ENCODE assay signal across 9 mouse cellular contexts in genomic region chr2:29747188-29747782, GRCm38 (mm10). TPM values are rescaled to one million over a fixed set of nuclear protein-coding genes. Genes with fewer than 3 reads are reported as not detected.
DNase-seq lines count a peak whose midpoint lies in the region; ATAC-seq lines count a peak whose summit lies in the region.
"Had no signal": no experiment of that assay in that cellular context is flagged by ENCODE, and none has a peak within 500 bp of the region (broad histone marks: within the 10 kb centered on the region; RNA-seq: fewer than 3 reads in every experiment).

No protein-coding gene starts in this region.

- no peak for ATAC-seq in embryonic facial prominence, embryonic 14.5 days (ENCODE audit: low read depth)
- ATAC-seq in hindbrain, embryonic 13.5 days (ENCODE audit: low FRiP score), result no peak
- ATAC-seq in midbrain, embryonic 16.5 days, result peak; percentile 39
- ATAC-seq in megakaryocyte progenitor cell, adult 5-6 weeks (replicated peaks; ENCODE audit: poor library complexity), result no peak
- no peak for ATAC-seq in erythroid progenitor cell, adult 5-6 weeks (replicated peaks; ENCODE audit: low FRiP score, poor library complexity, severe bottlenecking)

- H3K36me3 ChIP-seq in embryonic facial prominence, embryonic 14.5 days (ENCODE audit: control insufficient read depth, insufficient read depth, low read length), result no peaks in the 10 kb centered on the region
- no peaks in the 10 kb centered on the region for H3K36me3 ChIP-seq in hindbrain, embryonic 13.5 days
- H3K36me3 ChIP-seq in midbrain, embryonic 16.5 days (ENCODE audit: control insufficient read depth, insufficient read depth, low read length), result no peaks in the 10 kb centered on the region

- peak; percentile 25 to 44 for DNase-seq in kidney, postnatal 4 days
- no peak for DNase-seq in kidney, adult 11 months
- DNase-seq in embryonic facial prominence, embryonic 14.5 days (ENCODE audit: low spot score), result no peak
- no peak for DNase-seq in adrenal gland, postnatal 4 days (ENCODE audit: low spot score in 2 of 2)

- H3K4me1 ChIP-seq in embryonic facial prominence, embryonic 14.5 days (ENCODE audit: control insufficient read depth, insufficient read depth, low read length), result peaks cover 8% of the 10 kb centered on the region
- peaks cover 25% of the 10 kb centered on the region for H3K4me1 ChIP-seq in hindbrain, embryonic 13.5 days (replicated peaks)
- 0 out of 2 replicates have a peak, but pooled peaks cover 8% of the 10 kb centered on the region for H3K4me1 ChIP-seq in midbrain, embryonic 16.5 days (ENCODE audit: control insufficient read depth, insufficient read depth, low read length)

- peaks cover 58% of the 10 kb centered on the region for H3K27me3 ChIP-seq in embryonic facial prominence, embryonic 14.5 days (replicated peaks; ENCODE audit: control insufficient read depth, insufficient read depth, low read length)
- H3K27me3 ChIP-seq in hindbrain, embryonic 13.5 days, result peaks cover 67% of the 10 kb centered on the region
- peaks cover 29% of the 10 kb centered on the region for H3K27me3 ChIP-seq in midbrain, embryonic 16.5 days (ENCODE audit: control insufficient read depth, insufficient read depth, low read depth, low read length)

- H3K9me3 ChIP-seq in embryonic facial prominence, embryonic 14.5 days (ENCODE audit: control insufficient read depth, low read length), result 0 out of 2 replicates have a peak, but pooled peaks cover 3% of the 10 kb centered on the region
- no peaks in the 10 kb centered on the region for H3K9me3 ChIP-seq in hindbrain, embryonic 13.5 days
- H3K9me3 ChIP-seq in midbrain, embryonic 16.5 days (replicated peaks; ENCODE audit: control insufficient read depth, low read length, poor library complexity, severe bottlenecking), result no peaks in the 10 kb centered on the region

- H3K27ac ChIP-seq in embryonic facial prominence, embryonic 14.5 days (replicated peaks; ENCODE audit: low read depth, low read length), result no peak overlapping the region
- H3K27ac ChIP-seq in hindbrain, embryonic 13.5 days, result no peak overlapping the region
- H3K27ac ChIP-seq in midbrain, embryonic 16.5 days (ENCODE audit: low read length), result no peak overlapping the region

- WGBS in embryonic facial prominence, embryonic 14.5 days, result 4% methylated on average over 28 of the region's 50 CpGs
- 2% methylated on average over 50 of the region's 50 CpGs for WGBS in hindbrain, embryonic 13.5 days
- WGBS in midbrain, embryonic 16.5 days, result 2% methylated on average over 49 of the region's 50 CpGs

- peak overlapping the region; percentile 57 for H3K9ac ChIP-seq in embryonic facial prominence, embryonic 14.5 days (ENCODE audit: low read depth, low read length)
- peak overlapping the region; percentile 76 for H3K9ac ChIP-seq in hindbrain, embryonic 13.5 days
- H3K9ac ChIP-seq in midbrain, embryonic 16.5 days (ENCODE audit: low read depth, low read length), result peak overlapping the region; percentile 63

- H3K4me2 ChIP-seq in embryonic facial prominence, embryonic 14.5 days (ENCODE audit: low read depth, low read length), result peak overlapping the region; percentile 66
- peak overlapping the region; percentile 76 for H3K4me2 ChIP-seq in hindbrain, embryonic 13.5 days
- peak overlapping the region; percentile 89 for H3K4me2 ChIP-seq in midbrain, embryonic 16.5 days (ENCODE audit: low read length)

- peak overlapping the region; percentile 38 for H3K4me3 ChIP-seq in embryonic facial prominence, embryonic 14.5 days (ENCODE audit: low read depth, low read length)
- H3K4me3 ChIP-seq in hindbrain, embryonic 13.5 days, result peak overlapping the region; percentile 41
- peak overlapping the region; percentile 42 for H3K4me3 ChIP-seq in midbrain, embryonic 16.5 days (ENCODE audit: low read depth, low read length)

RNA-seq across cellular contexts. Expression of gene Gm13420, which starts 4.2 kb away (rescaled TPM):
- not detected in 2 replicates for polyA plus RNA-seq in embryonic facial prominence, embryonic 14.5 days (2014; fragmentation: Nextera tagmentation; extraction: Ambion mirVana)
- polyA plus RNA-seq in hindbrain, embryonic 13.5 days (2015; fragmentation: Nextera tagmentation; extraction: Ambion mirVana), result not detected in 2 replicates
- 0.23 and 0.32 TPM in 2 replicates for polyA plus RNA-seq in midbrain, embryonic 16.5 days (2015; fragmentation: Nextera tagmentation; extraction: Ambion mirVana)
- total RNA-seq in adrenal gland, postnatal 4 days (2021), result 1 to 10 TPM in 1 of 2 experiments, not detected in 1; 1.8 TPM
- not detected in 2 replicates for total RNA-seq in megakaryocyte progenitor cell, adult 5-6 weeks (2015)
- not detected in 2 replicates for total RNA-seq in megakaryocyte progenitor cell, adult 5-6 weeks (2017)
- total RNA-seq in erythroid progenitor cell, adult 5-6 weeks (2015; ENCODE audit: low replicate concordance), result not detected in 2 replicates
- not detected in 2 replicates for total RNA-seq in erythroid progenitor cell, adult 5-6 weeks (2017; ENCODE audit: low replicate concordance)

RNA-seq across cellular contexts. Expression of gene Gm13547, which starts 11.8 kb away (rescaled TPM):
- polyA plus RNA-seq in embryonic facial prominence, embryonic 14.5 days (2014; fragmentation: Nextera tagmentation; extraction: Ambion mirVana), result 1.0 TPM in 1 of 2 replicates, not detected in the other
- not detected in 2 replicates for polyA plus RNA-seq in hindbrain, embryonic 13.5 days (2015; fragmentation: Nextera tagmentation; extraction: Ambion mirVana)
- not detected in 2 replicates for polyA plus RNA-seq in midbrain, embryonic 16.5 days (2015; fragmentation: Nextera tagmentation; extraction: Ambion mirVana)
- not detected for total RNA-seq in adrenal gland, postnatal 4 days (2021)
- total RNA-seq in megakaryocyte progenitor cell, adult 5-6 weeks (2015), result not detected in 2 replicates
- not detected in 2 replicates for total RNA-seq in megakaryocyte progenitor cell, adult 5-6 weeks (2017)
- not detected in 2 replicates for total RNA-seq in erythroid progenitor cell, adult 5-6 weeks (2015; ENCODE audit: low replicate concordance)
- not detected in 2 replicates for total RNA-seq in erythroid progenitor cell, adult 5-6 weeks (2017; ENCODE audit: low replicate concordance)
- polyA plus RNA-seq: gonadal fat pad, adult 2 months had no signal

RNA-seq across cellular contexts. Expression of gene Coq4, which starts 40.0 kb away (rescaled TPM):
- 26.3 and 29.4 TPM in 2 replicates for polyA plus RNA-seq in embryonic facial prominence, embryonic 14.5 days (2014; fragmentation: Nextera tagmentation; extraction: Ambion mirVana)
- 33.4 and 34.5 TPM in 2 replicates for polyA plus RNA-seq in hindbrain, embryonic 13.5 days (2015; fragmentation: Nextera tagmentation; extraction: Ambion mirVana)
- 38.3 and 40.5 TPM in 2 replicates for polyA plus RNA-seq in midbrain, embryonic 16.5 days (2015; fragmentation: Nextera tagmentation; extraction: Ambion mirVana)
- total RNA-seq in adrenal gland, postnatal 4 days (2021), result 10 to 100 TPM; 20.3 to 22.5 TPM
- 17.4 and 18.2 TPM in 2 replicates for total RNA-seq in megakaryocyte progenitor cell, adult 5-6 weeks (2015)
- 10.5 and 12.5 TPM in 2 replicates for total RNA-seq in megakaryocyte progenitor cell, adult 5-6 weeks (2017)
- 2.2 TPM in 1 of 2 replicates, not detected in the other for total RNA-seq in erythroid progenitor cell, adult 5-6 weeks (2015; ENCODE audit: low replicate concordance)
- total RNA-seq in erythroid progenitor cell, adult 5-6 weeks (2017; ENCODE audit: low replicate concordance), result 2.6 and 6.1 TPM in 2 replicates

RNA-seq across cellular contexts. Expression of gene Trub2, which starts 41.0 kb away (rescaled TPM):
- 20.4 and 24.4 TPM in 2 replicates for polyA plus RNA-seq in embryonic facial prominence, embryonic 14.5 days (2014; fragmentation: Nextera tagmentation; extraction: Ambion mirVana)
- 40.0 and 43.0 TPM in 2 replicates for polyA plus RNA-seq in hindbrain, embryonic 13.5 days (2015; fragmentation: Nextera tagmentation; extraction: Ambion mirVana)
- 30.8 and 32.8 TPM in 2 replicates for polyA plus RNA-seq in midbrain, embryonic 16.5 days (2015; fragmentation: Nextera tagmentation; extraction: Ambion mirVana)
- 10 to 100 TPM; 56.8 to 57.3 TPM for total RNA-seq in adrenal gland, postnatal 4 days (2021)
- total RNA-seq in megakaryocyte progenitor cell, adult 5-6 weeks (2015), result 17.4 and 22.9 TPM in 2 replicates
- total RNA-seq in megakaryocyte progenitor cell, adult 5-6 weeks (2017), result 46.2 and 57.1 TPM in 2 replicates
- total RNA-seq in erythroid progenitor cell, adult 5-6 weeks (2015; ENCODE audit: low replicate concordance), result 10.8 and 14.7 TPM in 2 replicates
- 17.4 and 27.7 TPM in 2 replicates for total RNA-seq in erythroid progenitor cell, adult 5-6 weeks (2017; ENCODE audit: low replicate concordance)

RNA-seq across cellular contexts. Expression of gene Slc27a4, which starts 55.1 kb away (rescaled TPM):
- polyA plus RNA-seq in embryonic facial prominence, embryonic 14.5 days (2014; fragmentation: Nextera tagmentation; extraction: Ambion mirVana), result 15.0 and 15.7 TPM in 2 replicates
- polyA plus RNA-seq in hindbrain, embryonic 13.5 days (2015; fragmentation: Nextera tagmentation; extraction: Ambion mirVana), result 32.6 and 33.4 TPM in 2 replicates
- 42.6 and 43.2 TPM in 2 replicates for polyA plus RNA-seq in midbrain, embryonic 16.5 days (2015; fragmentation: Nextera tagmentation; extraction: Ambion mirVana)
- total RNA-seq in adrenal gland, postnatal 4 days (2021), result 10 to 100 TPM; 31.0 to 34.0 TPM
- 4.2 and 5.5 TPM in 2 replicates for total RNA-seq in megakaryocyte progenitor cell, adult 5-6 weeks (2015)
- 6.8 and 7.2 TPM in 2 replicates for total RNA-seq in megakaryocyte progenitor cell, adult 5-6 weeks (2017)
- 2.5 and 4.6 TPM in 2 replicates for total RNA-seq in erythroid progenitor cell, adult 5-6 weeks (2015; ENCODE audit: low replicate concordance)
- total RNA-seq in erythroid progenitor cell, adult 5-6 weeks (2017; ENCODE audit: low replicate concordance), result 1.4 and 2.0 TPM in 2 replicates

Comparison
In these comparisons a context has a peak if more than half of its experiments do, and no peak if none do; other contexts are left out.
1. DNase-seq: peak in kidney, postnatal 4 days (2 of 2); none in kidney, adult 11 months (single experiment), embryonic facial prominence, embryonic 14.5 days (single experiment) and adrenal gland, postnatal 4 days (0 of 2).
2. Peak in every context shown above with its lines, with median percentiles within 50 percentile points of each other: H3K4me2 ChIP-seq, H3K4me3 ChIP-seq and H3K9ac ChIP-seq.